Mouse (Mus musculus): Measurements from ENCODE around the gene Phf21a. TPM values are rescaled to one million over a fixed set of nuclear protein-coding genes. Genes with fewer than 3 reads are reported as not detected.

The Phf21a gene
- polyA plus RNA-seq, 2 experiments = 1.8 to 4.7 TPM

DNA sequence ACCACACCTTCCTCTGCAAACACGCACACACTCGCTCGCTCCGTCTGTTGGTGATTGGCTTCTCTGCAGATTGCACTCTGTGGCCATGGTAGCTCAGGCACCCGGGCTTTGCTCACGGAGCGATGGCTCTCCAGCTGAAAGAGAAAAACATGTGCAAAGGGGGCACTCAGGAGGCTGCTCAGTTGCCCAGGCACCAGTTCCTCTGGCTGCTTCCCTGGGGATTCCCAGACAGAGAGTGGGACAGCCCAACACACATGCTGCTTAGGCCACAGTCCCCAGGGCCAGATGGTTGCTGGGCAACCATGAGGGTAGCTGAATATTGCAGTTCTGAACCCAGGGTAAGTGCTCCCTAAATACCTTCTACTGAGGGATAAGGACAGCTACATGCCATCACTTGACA is 312.8 kb downstream of the Phf21a start:
- no peak overlapping the region for H3K4me3 ChIP-seq (ENCODE audit: insufficient read depth in 1 of 2, low read depth in 2 of 2, low read length in 2 of 2)
- H3K36me3 ChIP-seq (replicated peaks; ENCODE audit: control insufficient read depth, insufficient read depth, low read depth) = peaks cover 6% of the 10 kb centered on the region
- no peak for TF ChIP-seq EP300 (IDR thresholded peaks at IDR 0.05; ENCODE audit: low read depth)
- TF ChIP-seq CTCF (IDR thresholded peaks at IDR 0.05; ENCODE audit: low read depth) = no peak
- WGBS (ENCODE audit: insufficient replicate concordance) = 83% methylated on average over 7 of the region's 7 CpGs
- no peak for DNase-seq (ENCODE audit: low read depth in 3 of 3, low spot score in 3 of 3)
- ATAC-seq (ENCODE audit: insufficient read depth) = no peak
- peaks cover 0 to 2% of the 10 kb centered on the region in 2 experiments; a peak in 1 of 4 replicates for H3K4me1 ChIP-seq (replicated peaks; ENCODE audit: control insufficient read depth in 2 of 2, insufficient read depth in 2 of 2, low read length in 1 of 2)
- no peak overlapping the region for H3K9ac ChIP-seq (replicated peaks)
- H3K27ac ChIP-seq = no peak overlapping the region
- H3K4me2 ChIP-seq (ENCODE audit: low read depth) = no peak overlapping the region
- H3K9me3 ChIP-seq (ENCODE audit: control insufficient read depth, low read length) = no peaks in the 10 kb centered on the region
- H3K27me3 ChIP-seq (ENCODE audit: control insufficient read depth, insufficient read depth, low read length) = peaks cover 8% of the 10 kb centered on the region

DNA sequence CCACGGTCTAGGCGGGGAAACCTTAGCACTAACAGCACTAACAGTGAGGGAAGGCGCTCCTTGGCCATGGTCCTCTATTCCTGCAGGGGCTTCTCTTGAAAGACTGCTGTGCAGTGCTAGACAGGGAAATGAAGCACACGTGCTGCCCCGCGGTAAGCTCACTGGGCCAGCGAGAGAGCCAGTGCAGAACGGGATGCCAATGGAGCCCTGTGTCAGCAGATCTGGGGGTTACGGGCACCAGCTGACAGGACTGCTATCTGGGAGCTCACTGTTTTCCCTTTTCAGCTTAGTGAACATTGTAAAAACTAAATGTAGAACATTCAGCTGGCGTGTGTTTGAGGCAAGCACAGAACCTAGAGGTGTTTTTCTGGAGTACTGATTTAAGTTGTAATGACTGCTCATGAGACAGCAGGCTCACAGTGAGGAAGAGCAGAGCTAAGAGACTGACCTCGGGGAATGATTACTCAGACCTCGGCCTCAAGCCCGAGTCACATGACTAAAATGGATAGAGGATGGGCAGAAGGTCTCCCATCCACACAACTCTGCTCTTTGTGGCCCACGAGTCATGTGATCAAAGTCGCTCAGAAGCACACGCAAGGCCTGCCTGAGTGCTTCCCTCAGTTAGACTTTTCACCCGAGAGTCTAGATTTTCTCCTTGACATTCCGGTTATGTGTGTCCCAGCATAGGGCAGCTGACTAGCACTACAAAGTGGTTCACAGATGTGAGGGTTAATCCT is 315.6 kb downstream of the Phf21a start:
- no peak overlapping the region for H3K4me2 ChIP-seq (ENCODE audit: low read depth)

DNA sequence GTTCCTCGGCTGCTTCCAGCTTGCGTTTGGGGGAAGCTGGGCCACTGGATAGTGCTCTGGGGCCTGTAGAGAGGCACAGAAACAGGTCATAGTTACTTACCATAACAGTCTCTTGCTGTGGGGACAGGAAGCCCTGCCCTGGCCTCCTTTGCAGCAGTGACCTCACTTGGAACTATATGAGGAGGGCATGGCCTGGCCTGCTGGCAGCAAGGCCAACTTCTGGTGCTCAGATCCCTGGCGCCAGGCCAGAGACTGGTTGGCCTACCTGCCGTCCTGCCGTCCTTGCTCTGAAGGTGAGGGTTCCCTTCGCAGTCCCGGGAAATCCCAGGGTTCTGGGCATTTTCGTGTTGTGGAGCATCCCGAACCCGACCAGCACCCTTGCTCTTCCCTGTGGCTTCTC is 318.8 kb downstream of the Phf21a start:
- Histone ChIP-seq H3K9me3 (ENCODE audit: control insufficient read depth, low read length) (no peaks in the 10 kb centered on the region), H3K9ac (replicated peaks) (no peak overlapping the region), H3K4me3 (ENCODE audit: insufficient read depth in 1 of 2, low read depth in 2 of 2, low read length in 2 of 2) (no peak overlapping the region), H3K27ac (no peak overlapping the region), H3K27me3 (ENCODE audit: control insufficient read depth, insufficient read depth, low read length) (no peaks in the 10 kb centered on the region), H3K4me2 (ENCODE audit: low read depth) (no peak overlapping the region), H3K4me1 (replicated peaks; ENCODE audit: control insufficient read depth in 2 of 2, insufficient read depth in 2 of 2, low read length in 1 of 2) (no peaks in the 10 kb centered on the region), H3K36me3 (replicated peaks; ENCODE audit: control insufficient read depth, insufficient read depth, low read depth) (peaks cover 26% of the 10 kb centered on the region)
- ATAC-seq (ENCODE audit: insufficient read depth) (no peak), DNase-seq (ENCODE audit: low read depth in 3 of 3, low spot score in 3 of 3) (no peak)
- no peak for TF ChIP-seq EP300 (IDR thresholded peaks at IDR 0.05; ENCODE audit: low read depth)
- WGBS (ENCODE audit: insufficient replicate concordance) = 86% methylated on average over 10 of the region's 10 CpGs

More for the DNA sequence above, 315.6 kb downstream of the Phf21a start:
- H3K4me1 ChIP-seq (replicated peaks; ENCODE audit: control insufficient read depth in 2 of 2, insufficient read depth in 2 of 2, low read length in 1 of 2) = no peaks in the 10 kb centered on the region
- H3K27ac ChIP-seq = no peak overlapping the region
- no peaks in the 10 kb centered on the region for H3K9me3 ChIP-seq (ENCODE audit: control insufficient read depth, low read length)
- ATAC-seq (ENCODE audit: insufficient read depth) (no peak), DNase-seq (ENCODE audit: low read depth in 3 of 3, low spot score in 3 of 3) (no peak)
- TF ChIP-seq EP300 (IDR thresholded peaks at IDR 0.05; ENCODE audit: low read depth) = no peak
- TF ChIP-seq CTCF (IDR thresholded peaks at IDR 0.05; ENCODE audit: low read depth) = no peak
- no peak overlapping the region for H3K4me3 ChIP-seq (ENCODE audit: insufficient read depth in 1 of 2, low read depth in 2 of 2, low read length in 2 of 2)
- H3K27me3 ChIP-seq (ENCODE audit: control insufficient read depth, insufficient read depth, low read length) = no peaks in the 10 kb centered on the region
- WGBS (ENCODE audit: insufficient replicate concordance) = 82% methylated on average over 18 of the region's 18 CpGs
- peaks cover 19% of the 10 kb centered on the region for H3K36me3 ChIP-seq (replicated peaks; ENCODE audit: control insufficient read depth, insufficient read depth, low read depth)
- no peak overlapping the region for H3K9ac ChIP-seq (replicated peaks)

MicroRNA genes within 50 kb of the gene (microRNA counts, 519-probe panel; counts per million panel counts)
- 5,550 counts per million, percentile 33 among the panel's probes with 10 or more counts for microRNA mmu-miR-1955

Small RNA genes within 50 kb of the gene (microRNA-seq; reads per million reads assigned to microRNA genes)
- gene Mir1955 (29.6 reads per million, percentile 34 among the genes with 10 or more reads in this experiment), gene Mir7000 (not detected)

Other genes starting within 250 kb of the Phf21a start
- 0.06 and 0.08 TPM in 2 replicates for gene Chrm4, start 165.9 kb upstream of the Phf21a start, polyA plus RNA-seq (2012; rRNA removed)
- gene Chrm4, start 165.9 kb upstream of the Phf21a start, polyA plus RNA-seq (2014; fragmentation: Nextera tagmentation; extraction: Ambion mirVana) = not detected in 2 replicates
- gene Mdk, start 160.8 kb upstream of the Phf21a start, polyA plus RNA-seq (2012; rRNA removed) = 13.2 and 19.3 TPM in 2 replicates
- gene Mdk, start 160.8 kb upstream of the Phf21a start, polyA plus RNA-seq (2014; fragmentation: Nextera tagmentation; extraction: Ambion mirVana) = 12.7 and 13.7 TPM in 2 replicates
- 0.01 and 0.02 TPM in 2 replicates for gene Gm9821, start 147.4 kb upstream of the Phf21a start, polyA plus RNA-seq (2012; rRNA removed)
- gene Gm9821, start 147.4 kb upstream of the Phf21a start, polyA plus RNA-seq (2014; fragmentation: Nextera tagmentation; extraction: Ambion mirVana) = 0.63 and 0.96 TPM in 2 replicates
- 55.9 and 60.7 TPM in 2 replicates for gene Dgkz, start 117.3 kb upstream of the Phf21a start, polyA plus RNA-seq (2012; rRNA removed)
- gene Dgkz, start 117.3 kb upstream of the Phf21a start, polyA plus RNA-seq (2014; fragmentation: Nextera tagmentation; extraction: Ambion mirVana) = 19.6 and 26.7 TPM in 2 replicates
- 0.61 and 0.66 TPM in 2 replicates for gene Creb3l1, start 68.6 kb upstream of the Phf21a start, polyA plus RNA-seq (2012; rRNA removed)
- gene Creb3l1, start 68.6 kb upstream of the Phf21a start, polyA plus RNA-seq (2014; fragmentation: Nextera tagmentation; extraction: Ambion mirVana) = 0.84 and 1.3 TPM in 2 replicates